Mouse (Mus musculus) intestine, postnatal 0 days (tissue): ENCODE measurements around the gene Reps1. TPM values are rescaled to one million over a fixed set of nuclear protein-coding genes. Genes with fewer than 3 reads are reported as not detected.

Source experiments
- ATAC-seq: fragments of 200-750 bp; cut with Nextera tagmentation; 2 replicates; pipeline ENCODE4 v1.8.0; 2017; ENCODE audit warnings: mild to moderate bottlenecking, moderate TSS enrichment, moderate library complexity
- H3K27ac ChIP-seq: fragments of 300-500 bp; sonication (generic); 2 replicates; pipeline ENCODE4 v1.5.1; 2014; ENCODE audit warnings: mild to moderate bottlenecking, low read depth, low read length, moderate library complexity
- H3K27me3 ChIP-seq: fragments of 300-500 bp; sonication (generic); replicated peaks from 2 replicates; pipeline ENCODE4 v1.6.1; 2014; ENCODE audit warnings: low read length, mixed read lengths; ENCODE audit not compliant: control insufficient read depth, insufficient read depth
- H3K36me3 ChIP-seq: fragments of 300-500 bp; sonication (generic); 2 replicates; pipeline ENCODE4 v1.6.1; 2014; ENCODE audit warnings: mild to moderate bottlenecking, moderate library complexity; ENCODE audit not compliant: control insufficient read depth, insufficient read depth
- H3K4me1 ChIP-seq: fragments of 300-500 bp; sonication (generic); replicated peaks from 2 replicates; pipeline ENCODE4 v1.6.1; 2014; ENCODE audit warnings: antibody characterized with exemption, low read length, mixed read lengths; ENCODE audit not compliant: control insufficient read depth, insufficient read depth
- H3K4me2 ChIP-seq: fragments of 300-500 bp; sonication (generic); replicated peaks from 2 replicates; pipeline ENCODE4 v1.6.1; 2014; ENCODE audit warnings: low read depth, mild to moderate bottlenecking, moderate library complexity
- H3K4me3 ChIP-seq: fragments of 300-500 bp; sonication (generic); 2 replicates; pipeline ENCODE4 v1.5.1; 2014; ENCODE audit warnings: low read depth, low read length
- H3K9ac ChIP-seq: fragments of 300-500 bp; sonication (generic); 2 replicates; pipeline ENCODE4 v1.6.1; 2014; ENCODE audit warnings: mild to moderate bottlenecking, low read depth, low read length
- H3K9me3 ChIP-seq: fragments of 300-500 bp; sonication (generic); 2 replicates; pipeline ENCODE4 v1.6.1; 2016; ENCODE audit warnings: mixed run types; ENCODE audit not compliant: control insufficient read depth
- CTCF ChIP-seq: sonication (generic); IDR thresholded peaks from 2 replicates; pipeline ENCODE4 v1.5.1; 2016; ENCODE audit warnings: low read depth, mild to moderate bottlenecking, control low read depth, antibody characterized with exemption, moderate library complexity
- WGBS: fragments of 180-500 bp; shearing (Covaris S2); extraction: QIAGEN DNeasy Blood & Tissue Kit; methylation state at CpG from one replicate; pipeline ENCODE4 v1.1.7; 2014; 5-methylcytosine and 5-hydroxymethylcytosine counted together
- polyA plus RNA-seq: library from polyadenylated mRNA; unstranded; fragments of >200 nt; fragmentation: Nextera tagmentation; extraction: Ambion mirVana; gene quantifications from 2 replicates; pipeline ENCODE4 v1.2.1, GENCODE M21; 2015

Reps1 gene
- polyA plus RNA-seq, 1 experiment from 2014 or later = 7.7 TPM

GRCm38 (mm10) chr10:18141389-18141788, 85.7 kb downstream of the Reps1 start:
- no peaks in the 10 kb centered on the region for H3K4me1 ChIP-seq
- no peak overlapping the region for H3K27ac ChIP-seq
- no peak overlapping the region for H3K9ac ChIP-seq
- no peaks in the 10 kb centered on the region for H3K27me3 ChIP-seq
- WGBS = 87% methylated on average over 2 of the region's 2 CpGs
- H3K9me3 ChIP-seq = no peaks in the 10 kb centered on the region
- ATAC-seq = no peak
- TF ChIP-seq CTCF = no peak
- H3K36me3 ChIP-seq = no peaks in the 10 kb centered on the region
- no peak overlapping the region for H3K4me2 ChIP-seq
- H3K4me3 ChIP-seq = no peak overlapping the region

GRCm38 (mm10) chr10:18142231-18142630, 86.6 kb downstream of the Reps1 start:
- H3K27me3 ChIP-seq = no peaks in the 10 kb centered on the region
- H3K4me2 ChIP-seq = no peak overlapping the region
- no peaks in the 10 kb centered on the region for H3K4me1 ChIP-seq
- no peak for TF ChIP-seq CTCF
- ATAC-seq = no peak
- 80% methylated on average over 6 of the region's 6 CpGs for WGBS
- no peaks in the 10 kb centered on the region for H3K36me3 ChIP-seq
- H3K4me3 ChIP-seq = no peak overlapping the region
- no peak overlapping the region for H3K27ac ChIP-seq
- H3K9me3 ChIP-seq = no peaks in the 10 kb centered on the region
- no peak overlapping the region for H3K9ac ChIP-seq

DNA sequence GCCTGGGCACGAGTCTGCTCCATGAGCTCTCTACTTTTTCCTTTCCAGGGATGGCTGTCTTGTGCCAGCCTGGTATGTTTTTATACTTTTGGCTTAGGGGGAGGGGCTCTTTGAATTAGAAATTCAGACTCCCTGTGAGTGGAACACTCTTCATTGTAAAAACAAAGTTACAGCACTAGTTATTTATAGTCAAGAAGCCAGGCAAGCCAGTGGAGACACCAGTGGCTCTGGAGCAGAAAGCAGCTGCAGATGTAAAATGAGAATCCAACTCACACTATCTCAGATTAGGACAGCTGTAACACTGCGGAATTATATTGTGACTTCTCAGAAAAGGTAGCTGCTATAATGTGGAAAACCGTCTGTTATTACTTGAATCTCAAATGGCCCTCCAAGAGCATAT, 91.6 kb downstream of the Reps1 start:
- Histone ChIP-seq H3K4me1 (no peaks in the 10 kb centered on the region), H3K4me2 (no peak overlapping the region), H3K9ac (no peak overlapping the region), H3K4me3 (no peak overlapping the region), H3K27me3 (no peaks in the 10 kb centered on the region), H3K9me3 (no peaks in the 10 kb centered on the region), H3K36me3 (no peaks in the 10 kb centered on the region), H3K27ac (no peak overlapping the region)
- 71% methylated on average over 3 of the region's 3 CpGs for WGBS
- TF ChIP-seq CTCF = no peak
- ATAC-seq = no peak

DNA sequence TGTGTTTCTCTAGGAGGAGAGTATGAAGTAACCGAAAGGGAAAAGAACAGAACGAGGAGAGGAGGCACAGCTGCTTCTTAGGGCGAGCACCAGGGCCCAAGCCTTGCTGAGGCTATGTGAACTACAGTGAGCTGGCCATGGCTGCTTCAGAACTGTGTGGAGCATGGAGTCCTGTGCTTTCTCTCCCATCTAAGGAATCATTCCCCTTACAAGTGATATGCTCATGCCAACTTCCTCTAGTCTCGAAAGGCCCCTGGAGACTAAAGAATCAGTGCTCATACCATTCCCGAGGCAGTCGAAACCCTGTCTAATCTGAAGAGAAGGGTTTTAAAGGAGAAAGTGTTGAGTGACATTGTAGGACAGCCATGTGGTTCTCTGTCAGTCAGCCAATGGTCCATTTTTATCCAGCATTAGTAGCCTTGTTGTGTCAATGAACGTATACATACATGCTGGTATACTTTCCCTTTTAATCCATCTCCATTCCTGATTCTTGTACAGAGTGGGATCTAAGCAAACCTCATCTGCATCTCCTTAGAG, 106.8 kb downstream of the Reps1 start:
- Histone ChIP-seq H3K27ac (no peak overlapping the region), H3K4me3 (no peak overlapping the region), H3K9me3 (0 out of 2 replicates have a peak, but pooled peaks cover 2% of the 10 kb centered on the region), H3K36me3 (no peaks in the 10 kb centered on the region), H3K4me2 (no peak overlapping the region), H3K4me1 (no peaks in the 10 kb centered on the region), H3K27me3 (no peaks in the 10 kb centered on the region), H3K9ac (no peak overlapping the region)
- ATAC-seq = no peak
- TF ChIP-seq CTCF = no peak
- WGBS = 89% methylated on average over 7 of the region's 7 CpGs

Other genes starting within 250 kb of the Reps1 start
- 5.0 and 5.5 TPM in 2 replicates for gene Heca, start 107.8 kb upstream of the Reps1 start, polyA plus RNA-seq
- 243 and 268 TPM in 2 replicates for gene Abracl, start 32.6 kb upstream of the Reps1 start, polyA plus RNA-seq
- gene Ect2l, start 155.0 kb downstream of the Reps1 start, polyA plus RNA-seq = 0.24 and 0.35 TPM in 2 replicates
- gene Ccdc28a, start 179.1 kb downstream of the Reps1 start, polyA plus RNA-seq = 36.6 and 37.5 TPM in 2 replicates